Mouse (Mus musculus) adrenal gland (tissue): ENCODE data around the gene Atp5g3.
"Not testable (repeated sequence)": the region's sequence is repeated elsewhere in the genome, so short reads cannot be mapped to it uniquely, and the experiment has no call there.

Source experiments
- intact Hi-C: fragments of 180-260 bp; cut with DNase I; formaldehyde crosslinking; loops from one replicate; pipeline ENCODE4 v1.15.1; 2025
- long read RNA-seq, 2 experiments: library from polyadenylated mRNA; unstranded; transcript quantifications; one replicate each; pipeline ENCODE4 v2.0.0; 2020; ENCODE audit warnings: borderline replicate concordance in 1 of 2; ENCODE audit not compliant: insufficient replicate concordance in 1 of 2

Atp5g3 gene
- long read RNA-seq, experiment 1, transcript Atp5g3-201 (5 exons, 714 nt), result major isoform, 57 of 142 reads
- long read RNA-seq, experiment 1, transcript Atp5g3-202 (5 exons, 723 nt), result minor isoform, 44 of 142 reads
- long read RNA-seq, experiment 1, partial matches to known transcripts, result 34 of 142 reads
- long read RNA-seq, experiment 1, other reads (novel, unspliced or antisense), result 7 of 142 reads
- long read RNA-seq, experiment 2, transcript Atp5g3-201 (5 exons, 714 nt), result major isoform, 72 of 138 reads
- long read RNA-seq, experiment 2, transcript Atp5g3-202 (5 exons, 723 nt), result minor isoform, 35 of 138 reads
- long read RNA-seq, experiment 2, partial matches to known transcripts, result 26 of 138 reads
- long read RNA-seq, experiment 2, other reads (novel, unspliced or antisense), result 5 of 138 reads

DNA sequence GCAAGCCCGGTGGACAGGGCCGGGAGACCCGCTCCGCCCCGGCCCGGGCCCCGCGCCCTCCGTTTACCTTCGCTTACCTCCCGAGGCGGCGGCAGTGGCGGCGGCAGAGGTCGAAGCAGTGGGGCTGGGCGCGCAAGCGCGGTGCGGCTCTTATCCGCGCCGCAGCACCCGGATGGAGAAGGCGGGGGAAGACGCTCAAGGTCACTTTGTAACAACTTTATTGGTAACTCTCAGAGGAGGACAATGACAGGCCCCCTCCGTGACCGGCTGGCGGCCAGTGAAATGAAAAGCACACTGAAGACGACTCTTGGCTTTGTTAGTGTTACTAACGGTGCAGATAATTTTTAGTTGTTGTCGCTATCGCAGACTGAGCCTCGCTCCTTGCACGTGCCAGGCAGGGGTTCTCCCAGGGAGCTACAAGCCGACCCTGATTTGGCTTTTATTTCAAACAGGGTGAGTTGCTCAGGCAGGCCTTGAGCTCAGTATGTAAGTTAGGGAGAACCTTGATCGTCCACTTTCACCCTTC lies at the start of gene Atp5g3:
TSS of gene Atp5g3 (minus strand) at position 152 of the 526 bp plus-strand sequence.
- intact Hi-C loops, result loop anchor here (2.0 kb wide), 1 partner anchor 18 kb away; the partner anchor contains the start of gene Atf2

DNA sequence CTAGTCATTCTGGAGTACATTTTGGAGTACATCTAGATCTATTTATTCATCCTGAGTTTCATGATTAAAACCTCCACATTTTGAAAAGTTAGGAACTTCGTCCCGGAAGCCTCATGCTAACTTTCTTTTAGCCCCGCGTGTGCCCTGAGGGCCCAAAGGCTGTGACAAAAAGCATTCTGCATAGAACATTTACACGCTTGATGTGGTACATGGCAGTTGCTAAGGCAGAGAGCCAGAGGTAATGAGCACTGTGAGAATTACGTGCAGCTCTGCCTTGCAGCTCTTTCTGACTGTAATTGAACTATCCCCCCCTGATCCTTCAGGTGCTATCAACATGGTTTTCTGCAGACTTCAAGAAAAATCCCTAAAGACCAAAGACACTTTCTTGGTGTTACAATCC lies 47.2 kb upstream of the Atp5g3 start:
- intact Hi-C loops, result no loop called here

DNA sequence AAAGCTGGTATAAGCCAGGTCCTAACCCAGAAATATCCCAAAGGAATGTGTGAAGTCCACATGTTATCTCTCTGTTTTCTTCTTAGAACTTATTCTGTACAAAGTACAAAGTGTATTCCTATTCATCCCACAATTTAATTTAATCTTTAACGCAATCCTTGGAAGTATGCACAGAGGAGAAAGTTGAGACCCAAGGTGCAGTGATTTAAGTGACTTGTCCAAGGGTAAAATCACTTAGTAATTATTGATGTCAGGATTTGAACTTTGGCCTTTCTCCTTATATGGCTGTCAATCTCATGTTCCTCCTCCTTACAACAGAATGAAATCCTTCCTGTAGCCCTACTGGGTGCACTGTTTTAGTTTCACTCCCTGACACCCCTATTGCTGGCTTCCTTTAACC lies 42.5 kb upstream of the Atp5g3 start:
- intact Hi-C loops, result no loop called here

DNA sequence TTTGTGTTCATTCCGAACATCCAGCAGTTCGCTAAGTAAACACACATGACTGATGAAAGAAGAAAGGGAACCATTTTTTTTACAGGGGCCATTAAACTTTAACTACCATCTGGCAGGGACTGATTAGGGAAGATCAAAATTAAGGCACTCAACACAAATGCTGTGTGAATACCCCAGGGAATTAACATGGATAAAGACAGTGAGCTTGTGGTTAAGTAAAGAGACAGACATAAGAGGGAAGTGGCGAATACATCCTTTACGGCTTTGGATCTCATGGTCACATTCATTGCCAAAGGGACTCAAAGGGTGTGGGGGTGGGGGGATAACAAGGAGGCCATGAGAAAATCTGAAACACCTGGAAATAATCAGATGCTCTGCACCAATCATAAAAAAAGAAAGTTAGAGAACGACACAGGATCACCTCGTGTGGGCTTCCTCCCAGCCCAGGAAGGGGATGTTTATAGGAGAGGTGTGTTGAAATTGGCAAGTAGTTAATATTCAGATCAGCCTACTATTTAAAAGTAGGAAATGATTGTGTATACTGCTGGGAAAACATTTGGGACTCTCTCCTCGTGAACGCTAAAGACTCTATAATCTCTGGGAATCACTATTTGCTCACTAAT lies 41.6 kb upstream of the Atp5g3 start:
- intact Hi-C loops, result no loop called here

DNA sequence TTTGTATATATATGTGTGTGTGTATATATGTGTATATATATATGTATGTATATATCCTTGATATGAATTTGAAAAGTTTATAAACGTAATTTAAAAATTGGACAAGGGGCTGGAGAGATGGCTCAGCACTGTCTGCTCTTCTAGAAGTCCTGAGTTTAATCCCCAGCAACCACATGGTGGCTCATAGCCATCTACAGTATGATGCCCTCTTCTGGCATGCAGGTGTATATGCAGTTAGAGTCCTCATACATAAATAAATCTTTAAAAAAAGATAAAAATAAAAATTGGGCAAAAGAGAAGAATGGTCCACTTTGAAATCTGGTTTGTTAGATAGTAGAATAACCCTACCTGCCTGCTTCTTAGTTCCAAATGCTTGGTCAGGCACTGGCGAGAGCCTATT lies 36.2 kb upstream of the Atp5g3 start:
- intact Hi-C loops, result no loop called here

DNA sequence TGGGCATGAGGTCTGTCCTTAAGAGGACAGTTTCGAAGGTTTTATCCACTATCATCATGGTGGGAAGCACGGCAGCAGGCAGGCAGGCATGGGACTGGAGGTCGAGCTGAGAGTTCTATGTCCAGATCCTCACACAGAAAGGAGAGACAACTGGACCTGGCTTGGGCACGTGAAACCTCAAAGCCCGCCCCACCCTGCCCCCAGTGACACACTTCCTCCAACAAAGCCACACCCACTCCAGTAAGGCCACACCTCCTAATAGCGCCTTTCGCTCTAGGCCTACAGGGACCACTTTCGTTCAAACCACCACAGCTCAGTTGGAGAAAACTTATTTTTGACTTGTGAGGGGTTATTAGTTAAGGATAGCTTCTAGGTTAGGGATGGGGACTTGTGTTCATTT lies 32.6 kb upstream of the Atp5g3 start:
- intact Hi-C loops, result no loop called here

DNA sequence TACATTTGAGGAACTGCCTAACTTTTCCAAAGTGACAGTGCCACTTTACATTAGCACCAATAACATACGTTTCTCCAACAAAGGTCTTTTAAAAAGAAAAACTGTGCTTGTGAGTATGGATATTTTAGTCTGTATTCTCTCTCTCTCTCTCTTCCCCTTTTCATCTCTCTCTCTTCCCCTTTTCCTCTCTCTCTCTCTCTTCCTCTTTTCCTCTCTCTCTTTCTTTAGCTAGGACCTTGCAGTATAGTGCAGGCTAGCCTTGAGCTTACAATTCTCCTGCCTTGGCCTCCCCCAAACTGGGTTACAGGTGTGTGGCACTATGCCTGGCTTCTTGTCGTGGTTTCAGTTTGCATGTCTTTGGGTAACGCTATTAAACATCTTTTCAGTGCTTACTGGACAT lies 31.7 kb upstream of the Atp5g3 start:
- intact Hi-C loops, result no loop called here

DNA sequence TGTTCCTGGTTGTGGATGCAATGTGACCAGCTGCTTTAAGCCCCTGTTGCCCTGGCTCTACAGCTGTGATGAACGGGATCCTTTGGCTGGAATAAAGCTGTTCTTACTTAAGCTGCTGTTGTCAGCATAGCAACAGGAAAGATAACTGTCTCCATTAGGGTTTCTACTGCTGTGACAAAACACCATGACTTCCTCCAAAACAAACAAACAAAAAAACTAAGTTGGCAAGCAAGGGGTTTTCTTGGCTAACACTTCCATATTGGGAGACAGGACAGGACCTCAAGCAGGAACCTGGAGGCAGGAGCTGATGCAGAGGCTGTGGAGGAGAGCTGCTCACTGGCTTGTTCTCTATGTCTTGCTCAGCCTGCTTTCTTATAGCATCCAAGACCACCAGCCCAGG lies 30.2 kb upstream of the Atp5g3 start:
- intact Hi-C loops, result no loop called here

DNA sequence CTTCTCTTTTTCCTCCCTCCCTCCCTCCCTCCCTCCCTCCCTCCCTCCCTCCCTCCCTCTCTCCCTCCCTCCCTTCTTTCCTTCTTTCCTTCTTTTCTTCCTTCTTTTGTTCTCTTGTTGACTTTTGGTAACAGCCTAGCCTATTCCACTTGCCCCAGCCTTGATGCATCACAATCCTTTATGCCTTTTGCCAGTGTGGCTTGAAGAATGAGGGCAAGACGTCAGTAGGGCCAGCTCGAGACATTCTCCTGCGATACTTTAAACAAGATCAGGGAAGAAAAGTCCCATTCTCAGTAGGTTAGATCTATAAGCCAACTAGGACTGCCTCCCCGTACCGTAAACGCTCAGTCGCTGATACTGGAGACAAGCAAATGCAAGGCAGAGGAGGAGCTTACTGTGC lies 29.3 kb upstream of the Atp5g3 start:
- intact Hi-C loops, result no loop called here

DNA sequence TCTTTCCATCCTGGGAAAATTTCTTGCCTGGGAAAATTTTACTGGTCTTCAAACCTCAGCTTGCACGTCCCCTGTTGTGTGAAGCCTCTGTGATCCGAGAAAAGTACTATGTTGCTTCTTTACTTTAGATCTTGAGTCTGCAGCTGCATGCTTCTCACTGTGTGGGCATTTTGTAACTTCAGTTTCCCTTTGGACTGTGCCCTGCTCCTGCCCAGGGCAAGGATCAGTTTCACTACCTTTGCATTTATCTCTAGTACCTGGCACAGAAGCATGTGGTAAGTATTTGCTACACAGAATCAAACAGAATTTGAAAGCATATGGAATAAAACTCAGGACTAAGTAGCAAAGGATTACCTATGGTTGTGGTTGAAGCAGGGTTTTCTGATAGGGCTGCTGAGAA lies 27.8 kb upstream of the Atp5g3 start:
- intact Hi-C loops, result no loop called here

DNA sequence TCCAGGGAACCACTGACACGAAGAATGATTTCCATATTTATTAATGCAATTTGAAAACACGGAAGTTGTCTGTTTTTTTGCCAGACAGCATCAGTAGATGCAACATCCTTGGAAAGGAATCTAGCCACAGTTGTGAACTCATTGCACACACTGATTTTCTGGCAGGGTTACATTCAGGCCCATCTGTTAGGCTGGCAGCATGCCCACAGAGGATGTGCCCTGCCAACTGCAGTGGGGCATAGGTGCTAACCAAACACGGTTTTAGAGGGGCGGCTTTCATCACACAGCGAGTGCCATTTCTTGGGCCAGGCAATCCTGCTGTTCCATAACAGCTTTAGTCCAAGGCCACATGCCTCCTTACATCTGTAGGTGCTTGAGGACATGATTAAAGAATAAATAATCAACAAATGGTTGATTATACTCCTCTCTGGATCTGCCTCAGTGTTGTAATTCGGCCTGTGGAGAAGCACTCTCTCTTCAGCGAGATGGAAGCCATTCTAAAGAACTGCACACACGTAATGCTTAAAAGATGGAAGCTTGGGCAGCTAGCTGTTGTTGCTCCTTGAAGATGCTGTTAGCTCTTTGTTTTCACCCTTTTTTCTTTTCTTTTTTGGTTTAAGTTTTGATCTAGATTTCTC lies 21.7 kb upstream of the Atp5g3 start:
- intact Hi-C loops, result no loop called here

DNA sequence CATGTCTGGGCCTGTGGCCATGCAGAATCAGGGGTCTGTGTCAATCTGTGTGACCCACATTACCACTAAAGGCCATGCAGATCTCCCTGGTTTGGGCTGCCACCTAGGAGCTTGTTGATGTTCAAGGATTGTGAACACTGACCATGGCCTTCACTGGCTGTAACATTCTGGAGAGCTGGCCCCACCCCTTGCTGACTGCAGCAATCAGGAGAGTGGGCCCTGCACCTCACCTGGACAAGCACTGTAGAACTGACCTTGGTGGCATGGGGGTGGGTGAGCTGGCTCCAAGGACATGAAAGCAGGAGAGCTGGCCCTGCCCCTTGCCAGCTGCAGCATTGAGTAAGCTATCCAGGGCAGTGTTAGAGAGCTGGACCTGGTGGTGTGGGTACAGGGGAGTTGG lies 16.6 kb upstream of the Atp5g3 start:
- intact Hi-C loops, result no loop called here

DNA sequence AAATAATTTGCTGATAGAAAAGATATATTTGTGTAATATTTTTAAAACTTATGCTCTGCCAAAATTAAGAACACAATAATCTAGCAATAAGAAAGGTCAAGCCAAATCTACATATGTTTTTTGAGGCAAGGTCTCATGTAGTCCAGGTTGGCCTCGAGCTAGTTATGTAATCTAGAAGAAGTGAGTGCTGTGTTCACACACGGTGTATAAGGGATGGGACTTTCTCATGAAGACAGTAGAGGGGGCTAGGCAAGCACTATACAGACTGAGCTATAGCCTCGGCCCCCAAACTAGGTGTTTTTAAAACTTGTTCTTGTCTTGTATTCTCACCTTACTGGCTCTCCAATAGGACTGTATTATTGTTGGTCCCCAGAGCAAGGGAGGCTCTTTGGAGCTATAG lies 14.4 kb upstream of the Atp5g3 start:
- intact Hi-C loops, result loop anchor here (2.0 kb wide), 1 partner anchor 73 kb away; no protein-coding TSS in a partner anchor

DNA sequence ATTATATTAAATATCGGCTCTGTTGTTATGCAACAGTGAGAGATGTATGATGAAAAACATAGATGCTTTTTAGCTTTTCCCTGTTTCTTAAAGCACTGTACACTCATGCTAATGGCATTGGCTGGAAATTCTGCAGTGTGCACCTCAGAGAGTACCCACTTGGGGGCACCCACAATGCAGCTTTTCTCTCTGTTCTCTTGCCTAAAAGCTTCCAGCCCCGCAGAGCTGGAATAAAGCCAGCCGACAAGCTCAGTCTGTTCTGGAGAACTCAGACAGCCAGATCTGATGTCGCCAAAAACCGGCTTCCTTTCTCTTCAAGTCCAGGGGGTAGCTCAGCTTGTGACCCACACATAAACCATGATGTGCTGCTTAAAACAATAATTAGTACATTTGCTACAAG lies 14.0 kb upstream of the Atp5g3 start:
- intact Hi-C loops, result loop anchor here (2.0 kb wide), 1 partner anchor 74 kb away; no protein-coding TSS in a partner anchor

DNA sequence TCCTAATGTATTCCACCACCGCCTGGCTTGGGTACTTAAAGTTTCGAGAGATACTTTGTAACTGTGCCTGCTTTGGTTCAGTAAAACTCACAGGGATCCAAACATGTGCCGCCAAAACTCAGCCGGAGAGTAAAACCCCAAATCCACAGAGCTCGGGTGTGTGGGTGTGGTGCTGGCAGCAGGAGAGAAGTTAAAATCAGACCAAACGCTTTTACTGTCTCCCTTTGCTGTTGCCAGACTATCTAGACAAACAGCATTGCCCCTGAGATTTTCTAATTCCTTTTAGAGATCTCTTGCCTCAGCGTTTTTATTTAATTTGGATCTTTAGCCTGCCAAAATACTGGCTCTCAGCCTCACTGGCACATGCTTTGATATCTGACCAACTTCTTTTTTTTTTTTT lies 8.5 kb upstream of the Atp5g3 start:
- intact Hi-C loops, result no loop called here

DNA sequence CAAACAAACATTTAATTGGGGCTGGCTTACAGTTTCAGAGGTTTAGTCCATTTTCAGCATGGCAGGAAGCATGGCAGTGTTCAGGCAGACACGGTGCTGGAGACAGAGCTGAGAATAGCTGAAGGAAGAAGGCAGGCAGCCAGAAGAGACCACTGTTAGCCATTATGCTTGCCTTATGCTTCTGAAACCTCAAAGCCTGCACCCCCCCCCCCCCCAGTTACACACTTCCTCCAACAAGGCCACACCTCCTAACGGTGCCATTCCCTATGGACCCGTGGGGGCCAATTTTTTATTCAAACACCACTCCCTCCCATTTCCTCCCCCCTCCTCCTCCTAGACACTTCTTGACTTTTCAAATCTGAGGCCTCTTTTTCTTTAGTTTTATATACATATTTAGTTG lies 1.1 kb upstream of the Atp5g3 start:
- intact Hi-C loops, result no loop called here

DNA sequence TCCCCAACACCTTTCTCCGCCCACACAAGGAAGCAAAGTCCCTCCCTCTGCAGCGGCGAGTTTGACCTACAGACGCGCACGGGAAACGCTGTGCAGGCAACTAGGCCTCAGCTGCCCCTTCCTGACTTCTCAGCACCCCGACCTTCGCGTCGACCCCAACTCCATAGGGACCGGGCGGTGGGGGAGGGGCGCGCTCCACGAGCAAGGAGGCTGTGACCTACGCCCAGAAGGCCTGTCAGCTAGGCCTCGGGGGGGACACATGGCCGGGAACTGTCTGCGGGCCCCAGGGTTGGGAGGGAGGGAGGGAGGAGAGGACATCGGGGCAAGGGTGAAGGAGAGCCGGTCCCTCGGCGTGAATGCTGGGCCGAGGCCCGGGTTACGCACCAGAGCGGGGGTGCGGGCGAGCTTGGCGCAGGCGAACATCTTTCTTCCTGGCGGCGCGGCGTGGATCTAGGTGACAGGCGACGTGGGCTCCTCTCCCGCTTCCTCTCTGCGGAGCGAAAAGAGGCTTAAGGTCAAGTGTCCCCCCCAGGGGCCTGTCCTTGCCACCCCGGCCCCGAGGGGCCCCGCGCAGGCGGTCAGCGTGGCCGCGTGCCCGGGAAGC lies 453 bp downstream of the Atp5g3 start:
- intact Hi-C loops, result loop anchor here (2.0 kb wide), 1 partner anchor 18 kb away; the partner anchor contains the start of gene Atf2

DNA sequence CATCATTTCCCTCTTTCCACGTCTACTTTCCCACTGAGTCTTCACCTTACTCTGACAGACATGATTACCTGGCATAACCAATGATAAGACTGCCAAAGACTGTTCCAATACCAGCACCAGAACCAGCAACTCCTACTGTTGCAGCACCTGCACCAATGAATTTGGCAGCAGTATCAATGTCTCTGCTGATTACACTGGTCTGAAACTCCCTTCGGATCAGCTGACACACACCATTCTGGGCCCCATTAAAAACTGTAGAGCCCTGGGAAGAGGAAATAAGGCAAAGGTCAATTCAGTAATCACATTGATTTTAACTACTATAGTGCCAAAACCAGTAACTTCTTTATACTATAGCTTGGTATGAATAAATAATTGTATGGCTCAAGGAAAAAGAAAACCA lies 2.0 kb downstream of the Atp5g3 start:
- intact Hi-C loops, result no loop called here

DNA sequence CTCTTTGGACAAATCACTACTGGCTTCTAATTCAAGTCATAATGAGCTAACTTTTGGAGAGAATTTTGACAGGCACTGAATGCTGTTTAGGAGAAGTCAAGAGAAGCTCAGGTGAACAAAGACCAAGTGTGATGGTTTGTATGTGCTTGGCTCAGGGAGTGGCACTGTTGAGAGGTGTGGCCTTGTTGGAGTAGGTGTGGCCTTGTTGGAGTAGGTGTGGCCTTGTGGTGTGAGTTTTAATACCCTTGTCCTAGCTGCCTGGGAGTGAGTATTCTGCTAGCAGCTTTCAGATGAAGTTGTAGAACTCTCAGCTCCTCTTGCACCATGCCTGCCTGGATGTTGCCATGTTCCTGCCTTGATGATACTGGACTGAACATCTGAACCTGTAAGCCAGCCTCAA lies 6.4 kb downstream of the Atp5g3 start:
- intact Hi-C loops, result not testable (repeated sequence)

DNA sequence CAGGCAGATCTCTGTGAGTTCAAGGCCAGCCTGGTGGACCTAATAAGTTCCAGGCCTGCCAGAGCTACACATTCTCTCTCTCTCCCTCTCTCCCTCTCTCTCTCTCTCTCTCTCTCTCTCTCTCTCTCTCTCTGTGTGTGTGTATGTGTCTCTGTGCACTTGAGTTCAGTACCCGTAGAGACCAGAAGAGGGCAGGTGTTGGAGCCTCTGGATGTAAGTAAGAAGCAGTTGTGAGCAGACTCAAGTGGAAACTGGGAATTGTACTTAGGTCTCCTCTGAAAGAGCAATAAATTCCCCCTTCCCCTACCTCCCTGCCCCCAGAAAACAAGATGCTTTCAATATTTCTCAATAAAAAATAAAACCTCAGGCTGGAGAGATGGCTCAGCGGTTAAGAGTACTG lies 7.6 kb downstream of the Atp5g3 start:
- intact Hi-C loops, result no loop called here

DNA sequence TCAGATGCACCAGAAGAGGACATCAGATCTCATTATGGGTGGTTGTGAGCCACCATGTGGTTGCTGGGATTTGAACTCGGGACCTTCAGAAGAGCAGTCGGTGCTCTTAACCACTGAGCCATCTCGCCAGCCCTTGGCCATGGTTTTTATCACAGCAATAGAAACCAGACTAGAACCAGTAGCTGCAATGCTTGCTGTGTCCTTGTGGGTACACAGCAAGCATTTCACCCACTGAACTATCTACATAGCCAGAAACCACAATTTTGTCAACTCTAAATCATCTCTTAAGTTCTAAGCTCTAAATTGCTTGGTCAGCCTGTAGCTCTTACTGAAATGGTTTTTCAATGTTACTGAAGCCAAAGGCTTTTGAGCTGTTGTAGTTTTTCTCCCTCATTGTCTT lies 8.8 kb downstream of the Atp5g3 start:
- intact Hi-C loops, result not testable (repeated sequence)

DNA sequence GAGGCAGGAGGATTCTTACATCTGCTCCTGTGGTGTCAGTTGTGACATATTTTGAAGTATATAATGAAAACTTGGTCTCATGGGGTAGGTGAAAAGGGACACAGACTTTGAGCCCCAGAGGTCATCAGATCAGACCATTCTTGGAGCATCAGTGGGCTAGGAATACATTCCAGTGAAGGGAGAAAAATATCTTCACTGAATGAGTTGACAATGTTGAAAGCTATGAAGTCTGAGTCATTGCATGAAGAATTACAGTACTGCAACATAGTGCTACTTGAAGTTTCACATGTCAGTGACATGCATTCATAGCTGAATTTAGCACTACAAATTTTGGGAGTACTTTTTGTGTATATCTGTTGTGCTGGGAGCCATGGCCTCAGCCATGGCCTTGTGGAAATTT lies 10.0 kb downstream of the Atp5g3 start:
- intact Hi-C loops, result no loop called here
